Mouse (Mus musculus) cortical plate, adult 2 months (tissue): ENCODE results near the gene Creb1.

ENCODE experiments used
- CTCF ChIP-seq: fragments of 200-500 bp; IDR thresholded peaks from 2 replicates; pipeline ENCODE4 v1.5.1; 2011; ENCODE audit warnings: mild to moderate bottlenecking, control low read depth, low read length; ENCODE audit not compliant: insufficient read depth; ENCODE audit errors: extremely low read depth
- POLR2A ChIP-seq: fragments of 200-500 bp; IDR thresholded peaks from 2 replicates; pipeline ENCODE4 v1.6.1; 2011; ENCODE audit warnings: mild to moderate bottlenecking, low read length, control low read depth; ENCODE audit not compliant: insufficient read depth; ENCODE audit errors: extremely low read depth

- no peak for TF ChIP-seq POLR2A
- TF ChIP-seq CTCF: no peak
These were observed 81.9 kb downstream of the Creb1 start for GRCm38 (mm10) chr1:64614311-64614710.
